Mouse (Mus musculus): Measurements from ENCODE around the gene Glod4.

Gene Glod4

DNA sequence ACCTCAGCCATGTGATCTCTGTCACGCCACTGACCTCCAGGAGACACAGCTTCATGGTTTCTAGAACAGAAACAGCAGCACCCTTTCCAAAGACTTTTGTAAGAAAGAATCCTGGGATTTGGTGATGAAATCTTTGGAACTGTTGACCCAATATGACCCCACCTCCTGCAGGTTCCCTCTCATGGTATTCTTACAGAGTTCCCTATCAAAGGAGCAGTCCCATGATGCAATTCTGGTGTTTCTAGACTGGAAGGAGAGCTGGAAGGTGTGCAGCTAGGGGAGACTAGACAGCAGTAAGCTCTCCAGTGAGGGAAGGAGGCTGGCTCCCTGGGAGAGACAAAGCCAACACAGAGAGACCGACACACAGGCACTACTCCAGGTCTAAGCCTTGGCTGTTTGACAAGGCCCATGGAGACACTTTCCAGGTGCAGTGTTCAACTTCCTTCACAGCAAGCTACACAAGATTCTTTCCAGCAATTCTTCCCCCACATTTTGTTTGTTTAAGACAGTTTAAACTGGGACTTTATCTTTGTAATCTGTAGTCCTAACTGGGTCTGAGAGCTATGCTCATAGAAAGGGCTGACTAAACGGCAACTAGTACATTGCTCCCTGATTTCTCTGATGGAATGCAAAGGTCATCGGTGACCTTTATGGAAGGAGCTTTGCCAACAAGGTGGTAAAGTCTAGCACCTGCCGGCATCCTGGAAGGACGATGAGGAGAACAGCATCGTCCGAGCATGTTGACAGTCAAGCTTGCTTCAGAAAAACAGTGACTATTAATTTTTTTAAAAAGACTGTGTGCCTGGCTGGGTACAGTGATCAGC is 97.1 kb downstream of the Glod4 start:
- peak; percentile 34 to 39 for DNase-seq

- DNase-seq, result no peak
Observed at GRCm38 (mm10) chr11:76145169-76145568, 98.4 kb downstream of the Glod4 start.

DNA sequence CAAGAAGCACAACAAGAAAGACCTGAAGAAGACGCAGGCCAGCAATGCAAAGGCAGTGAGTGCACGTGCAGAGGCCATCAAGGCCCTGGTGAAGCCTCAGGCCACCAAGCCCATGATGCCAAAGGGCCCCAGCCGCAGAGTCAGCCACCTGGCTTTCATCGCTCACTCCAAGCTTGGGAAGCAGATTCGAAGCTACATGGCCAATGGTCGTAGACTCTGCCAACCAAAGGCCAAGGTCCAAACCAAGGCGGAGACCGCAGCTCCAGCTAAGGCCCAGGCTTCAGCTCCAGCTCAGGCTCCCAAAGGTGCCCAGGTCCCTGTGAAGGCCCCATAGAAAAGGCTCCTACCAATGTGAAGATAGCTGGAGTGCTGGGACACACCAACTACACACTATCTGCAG is 99.1 kb downstream of the Glod4 start:
- no peak for DNase-seq

DNA sequence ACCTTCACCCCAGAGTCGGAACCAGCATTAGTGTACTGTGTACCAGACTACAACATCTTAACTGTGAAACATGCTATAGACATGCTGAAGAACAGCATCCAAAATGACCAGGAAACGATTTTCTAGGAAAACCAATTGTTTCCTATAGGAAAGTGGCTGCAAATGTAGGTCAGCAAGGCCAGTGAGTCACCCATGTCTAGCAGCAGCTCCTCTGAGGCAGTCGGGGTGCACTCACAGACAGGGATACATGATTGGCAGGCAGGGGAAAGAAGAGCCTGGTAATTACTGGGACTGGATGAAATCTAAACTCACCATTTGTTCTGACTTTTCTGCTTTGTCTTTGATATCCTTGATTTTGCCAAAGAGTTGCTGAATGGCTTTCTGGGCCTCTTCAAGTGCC is 105.5 kb downstream of the Glod4 start:
- no peak for DNase-seq

GRCm38 (mm10) chr11:76135641-76136437 is 107.7 kb downstream of the Glod4 start:
- DNase-seq, result no peak

DNA sequence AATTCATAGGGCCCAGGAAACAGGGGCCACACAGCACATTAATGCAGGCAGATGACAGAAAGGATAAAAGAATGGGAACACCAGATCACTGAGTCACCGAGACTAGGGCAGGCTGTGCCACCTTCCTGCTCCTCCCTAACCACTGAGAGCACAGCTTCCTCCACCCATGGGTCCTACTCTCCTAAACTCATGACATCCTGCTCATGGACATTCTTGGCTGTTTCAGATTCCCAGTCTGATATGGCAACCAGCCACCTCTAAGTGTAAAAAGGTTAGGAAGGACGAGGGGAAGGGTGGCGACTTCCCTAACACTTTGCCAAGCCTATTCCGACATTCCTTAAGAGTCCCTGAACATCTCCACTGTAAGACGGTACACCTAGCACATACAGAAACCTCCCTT is 112.7 kb downstream of the Glod4 start:
- no peak for DNase-seq

GRCm38 (mm10) chr11:76125386-76125785 is 118.1 kb downstream of the Glod4 start:
- DNase-seq, result no peak

DNA sequence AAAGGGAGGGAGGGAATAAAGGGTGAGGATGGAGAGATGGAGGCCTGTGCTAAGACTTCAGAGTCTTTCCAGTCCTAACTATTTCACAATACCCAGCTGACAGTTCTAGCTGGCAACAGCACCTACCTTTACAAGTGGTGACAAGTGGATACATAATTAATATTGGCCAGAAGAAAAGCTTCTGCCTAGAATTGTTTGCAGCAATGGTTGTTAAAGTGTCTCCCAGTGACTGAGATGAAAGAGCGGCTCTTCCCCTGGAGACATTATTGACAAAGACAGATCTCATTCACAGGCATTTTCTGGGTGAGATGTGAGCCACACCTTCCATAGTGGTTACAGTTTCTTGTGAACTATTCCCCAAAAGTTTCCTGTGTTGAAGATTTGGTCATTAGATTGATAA is 120.0 kb downstream of the Glod4 start:
- DNase-seq, result no peak

DNA sequence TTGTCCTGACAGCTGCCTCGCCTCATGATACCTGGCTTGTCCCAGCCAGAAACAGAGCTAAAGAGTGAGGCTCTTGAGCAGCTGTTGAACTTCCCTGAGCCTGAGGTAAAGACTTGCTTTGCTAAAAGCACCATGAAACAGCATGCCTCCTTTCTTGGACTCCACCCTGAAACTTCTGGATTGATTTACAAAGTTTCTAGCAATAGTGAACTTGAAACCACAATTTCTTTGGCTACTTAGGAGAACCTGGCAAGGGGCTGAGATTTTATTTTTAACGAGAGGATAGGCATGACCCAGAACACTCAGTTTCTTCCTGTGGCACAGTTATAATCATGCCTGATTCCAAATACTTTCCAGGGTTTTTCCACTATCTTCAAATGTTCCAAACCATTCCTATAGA is 121.0 kb downstream of the Glod4 start:
- no peak for DNase-seq

DNA sequence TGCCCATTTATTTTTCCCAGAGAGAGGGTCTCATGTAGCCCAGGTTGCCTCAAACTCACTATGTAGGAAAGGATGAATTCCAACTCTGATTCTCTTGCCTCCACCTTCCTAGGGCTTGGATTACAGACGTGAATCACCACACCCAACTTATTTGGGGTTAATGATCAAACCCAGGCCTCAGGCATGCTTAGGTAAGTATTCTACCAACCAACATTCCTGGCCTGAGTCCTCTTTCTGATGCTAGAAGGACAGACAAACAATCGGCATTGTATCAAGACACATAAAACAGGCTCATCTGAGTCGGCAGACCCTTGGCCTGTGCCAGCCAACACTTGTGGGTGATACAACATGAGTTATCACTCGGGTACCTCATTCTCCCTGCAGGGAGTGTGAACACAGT is 122.4 kb downstream of the Glod4 start:
- no peak for DNase-seq

- no peak for DNase-seq
Observed at GRCm38 (mm10) chr11:76120407-76120901, 123.1 kb downstream of the Glod4 start.

- no peak for DNase-seq
Observed at GRCm38 (mm10) chr11:76110416-76110815, 133.1 kb downstream of the Glod4 start.

- no peak for DNase-seq
Observed at GRCm38 (mm10) chr11:76106551-76107496, 136.7 kb downstream of the Glod4 start.

DNA sequence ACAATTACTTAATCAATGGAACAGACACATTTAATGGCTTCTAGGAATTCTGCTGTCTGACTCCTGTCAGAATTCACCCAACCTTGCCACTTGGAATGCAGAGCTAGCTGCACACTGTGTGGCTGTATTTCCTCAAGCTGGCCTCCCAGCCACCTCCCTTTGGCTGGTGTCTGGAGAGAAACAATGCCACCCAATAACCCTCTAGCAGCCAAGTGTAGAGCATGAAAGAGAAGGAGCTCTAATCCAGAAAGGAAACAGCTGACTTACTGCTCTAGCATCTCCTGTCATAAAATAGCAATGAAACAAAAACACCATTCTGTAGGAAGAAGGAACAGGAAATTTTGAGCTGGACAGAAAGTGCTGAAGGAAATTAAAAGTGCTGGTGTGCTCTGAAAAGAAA is 142.4 kb downstream of the Glod4 start:
- no peak for DNase-seq

- DNase-seq, result no peak
Observed at GRCm38 (mm10) chr11:76099193-76099975, 144.1 kb downstream of the Glod4 start.

GRCm38 (mm10) chr11:76093610-76094009 is 149.9 kb downstream of the Glod4 start:
- DNase-seq, result no peak

DNA sequence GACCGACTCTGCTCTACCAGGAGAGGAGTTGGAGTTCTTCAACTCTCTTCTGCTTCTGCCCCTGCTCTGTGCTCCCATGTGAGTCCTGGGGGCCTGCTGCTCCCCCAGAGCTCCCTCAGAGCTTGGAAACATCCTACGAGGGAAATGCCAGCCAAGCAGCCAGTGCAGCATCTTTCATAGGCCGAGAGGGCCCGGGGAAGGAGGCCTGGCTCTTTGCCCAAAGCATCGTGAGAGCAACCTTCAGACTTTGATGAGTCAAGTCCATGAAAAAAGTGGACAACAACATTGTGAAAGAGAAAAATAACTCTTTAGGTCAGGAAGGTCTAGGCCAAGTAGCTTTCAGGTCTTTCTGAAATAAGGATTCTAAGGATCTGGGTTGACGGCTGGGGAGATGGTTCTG is 153.7 kb downstream of the Glod4 start:
- no peak for DNase-seq

DNA sequence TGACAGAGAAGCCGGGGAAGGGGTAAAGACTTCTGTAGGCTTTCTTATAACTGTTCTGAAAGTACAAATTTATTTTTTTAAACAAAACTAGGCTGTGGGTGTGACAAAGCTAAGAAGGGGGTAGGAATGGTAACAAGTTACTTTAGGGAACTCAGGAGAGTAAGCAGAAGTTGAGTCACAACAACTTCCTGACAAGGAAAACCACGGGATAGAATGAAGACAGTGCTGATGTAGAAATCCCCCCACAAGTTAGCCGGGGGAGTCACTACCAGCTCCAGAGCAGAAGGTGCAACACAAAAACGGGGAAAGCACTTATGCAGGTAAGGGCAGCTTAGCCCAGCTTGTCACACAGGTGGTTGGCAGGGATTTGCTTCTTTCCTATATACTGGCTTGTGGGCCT is 155.0 kb downstream of the Glod4 start:
- DNase-seq, result no peak

DNA sequence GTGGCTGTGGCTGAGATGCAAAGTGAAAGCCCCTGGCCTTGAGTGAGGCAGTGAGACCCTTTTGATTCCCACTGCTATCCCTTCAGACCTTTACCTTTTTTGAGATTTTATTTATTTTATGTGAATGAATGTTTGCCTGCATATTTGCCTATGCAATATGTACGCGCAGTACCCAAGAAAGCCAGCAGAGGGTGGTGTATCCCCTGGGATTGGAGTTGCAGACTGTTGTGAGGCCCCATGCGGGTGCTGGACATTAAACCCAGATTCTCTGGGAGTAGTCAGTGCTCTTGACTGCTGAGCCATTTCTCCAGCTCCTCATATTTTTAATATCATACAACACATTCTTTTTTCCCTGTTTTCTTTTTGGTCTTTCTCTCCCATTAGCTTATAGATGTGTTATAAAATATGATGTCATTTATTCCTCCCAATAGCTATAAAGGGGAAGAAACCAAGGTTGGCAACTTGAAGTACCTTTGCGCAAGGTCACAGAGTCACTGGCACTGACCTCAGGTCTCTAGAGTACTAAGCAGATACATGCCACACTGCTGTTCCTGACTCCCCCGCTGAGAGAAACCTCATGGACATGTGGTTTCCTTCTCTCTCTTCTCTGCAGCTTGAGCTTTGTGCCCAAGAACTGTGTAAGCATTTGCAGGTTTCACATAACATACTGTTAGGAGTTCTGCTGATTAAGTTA is 157.5 kb downstream of the Glod4 start:
- peak; percentile 42 to 43 for DNase-seq

GRCm38 (mm10) chr11:76084943-76085342 is 158.6 kb downstream of the Glod4 start:
- DNase-seq, result no peak

GRCm38 (mm10) chr11:76083941-76084367 is 159.6 kb downstream of the Glod4 start:
- no peak for DNase-seq
